Mouse (Mus musculus): ENCODE data around the gene Pnmal2.
"Not testable (repeated sequence)": the region's sequence is repeated elsewhere in the genome, so short reads cannot be mapped to it uniquely, and the experiment has no call there.

Pnmal2 gene

GRCm38 (mm10) chr7:16946441-16947348, 2.2 kb downstream of the Pnmal2 start:
- no peak for DNase-seq

GRCm38 (mm10) chr7:16947349-16947895, 2.9 kb downstream of the Pnmal2 start:
- no peak for DNase-seq

- DNase-seq: no peak
These were observed 3.5 kb downstream of the Pnmal2 start for GRCm38 (mm10) chr7:16947959-16948361.

GRCm38 (mm10) chr7:16948923-16949458, 4.5 kb downstream of the Pnmal2 start:
- DNase-seq: no peak

GRCm38 (mm10) chr7:16949908-16950841, 5.7 kb downstream of the Pnmal2 start:
- DNase-seq: peak; percentile 32 to 71

GRCm38 (mm10) chr7:16950861-16951635, 6.6 kb downstream of the Pnmal2 start:
- DNase-seq: peak; percentile 49 to 71

GRCm38 (mm10) chr7:16953776-16954175, 9.3 kb downstream of the Pnmal2 start:
- not testable (repeated sequence) for DNase-seq

- DNase-seq: no peak
These were observed 11.2 kb downstream of the Pnmal2 start for GRCm38 (mm10) chr7:16955712-16956111.

GRCm38 (mm10) chr7:16956410-16957265, 12.2 kb downstream of the Pnmal2 start:
- no peak for DNase-seq

GRCm38 (mm10) chr7:16959539-16960187, 15.2 kb downstream of the Pnmal2 start, which contains the start of gene Pnmal1:
TSS of gene Pnmal1 (plus strand) at chr7:16959679.
- DNase-seq: no peak

GRCm38 (mm10) chr7:16961678-16962077, 17.2 kb downstream of the Pnmal2 start:
- DNase-seq: no peak

- DNase-seq: no peak
These were observed 23.9 kb downstream of the Pnmal2 start for GRCm38 (mm10) chr7:16968414-16968813.

GRCm38 (mm10) chr7:16971160-16971559, 26.7 kb downstream of the Pnmal2 start:
- no peak for DNase-seq

- DNase-seq: no peak
These were observed 29.5 kb downstream of the Pnmal2 start for GRCm38 (mm10) chr7:16974018-16974417.

GRCm38 (mm10) chr7:16976298-16976697, 31.8 kb downstream of the Pnmal2 start:
- DNase-seq: no peak

- no peak for DNase-seq
These were observed 33.7 kb downstream of the Pnmal2 start for GRCm38 (mm10) chr7:16978173-16978572.

GRCm38 (mm10) chr7:16978593-16978992, 34.1 kb downstream of the Pnmal2 start:
- no peak for DNase-seq

- peak in 1 of 2 experiments; percentile 48 for DNase-seq
These were observed 35.9 kb downstream of the Pnmal2 start for GRCm38 (mm10) chr7:16980348-16980747.

- DNase-seq: peak; percentile 45 to 50
These were observed 38.5 kb downstream of the Pnmal2 start, which contains the start of gene Gm42372 for GRCm38 (mm10) chr7:16982859-16983568. TSS of gene Gm42372 (plus strand) at chr7:16983086.
